Mouse (Mus musculus) cerebellum, postnatal 4 days (tissue): Measurements from ENCODE around the gene Dnajb14.
A peak's percentile ranks its signal among the peaks of the same experiment; 100 is the strongest.
"Not testable (repeated sequence)": the region's sequence is repeated elsewhere in the genome, so short reads cannot be mapped to it uniquely, and the experiment has no call there.

Experiments used
- DNase-seq, 2 experiments: peaks; one replicate each; pipeline ENCODE4 v3.0.0; 2022; ENCODE audit warnings: low spot score in 2 of 2, mixed read lengths in 1 of 2

Gene Dnajb14

GRCm38 (mm10) chr3:137867437-137868093 is at the start of gene Dnajb14:
Dnajb14 (plus strand) TSS chr3:137867675.
- peak; percentile 29 to 53 for DNase-seq

GRCm38 (mm10) chr3:137818713-137819112 is 48.8 kb upstream of the Dnajb14 start:
- no peak for DNase-seq

GRCm38 (mm10) chr3:137820688-137821467 is 46.6 kb upstream of the Dnajb14 start:
- no peak for DNase-seq

- no peak for DNase-seq
These were observed 44.2 kb upstream of the Dnajb14 start for GRCm38 (mm10) chr3:137823317-137823716.

- no peak for DNase-seq
These were observed 39.8 kb upstream of the Dnajb14 start for GRCm38 (mm10) chr3:137827678-137828077.

- DNase-seq = no peak
These were observed 36.3 kb upstream of the Dnajb14 start for GRCm38 (mm10) chr3:137831156-137831555.

GRCm38 (mm10) chr3:137833128-137833527 is 34.3 kb upstream of the Dnajb14 start:
- no peak for DNase-seq

- DNase-seq = no peak
These were observed 33.8 kb upstream of the Dnajb14 start for GRCm38 (mm10) chr3:137833698-137834097.

- no peak for DNase-seq
These were observed 30.9 kb upstream of the Dnajb14 start for GRCm38 (mm10) chr3:137836543-137836942.

- no peak for DNase-seq
These were observed 29.3 kb upstream of the Dnajb14 start for GRCm38 (mm10) chr3:137838160-137838559.

GRCm38 (mm10) chr3:137842944-137843343 is 24.5 kb upstream of the Dnajb14 start:
- no peak for DNase-seq

- DNase-seq = no peak
These were observed 23.2 kb upstream of the Dnajb14 start for GRCm38 (mm10) chr3:137844263-137844662.

- DNase-seq = no peak
These were observed 20.9 kb upstream of the Dnajb14 start for GRCm38 (mm10) chr3:137846552-137846951.

- DNase-seq = no peak
These were observed 19.1 kb upstream of the Dnajb14 start for GRCm38 (mm10) chr3:137848354-137848753.

- DNase-seq = no peak
These were observed 17.8 kb upstream of the Dnajb14 start for GRCm38 (mm10) chr3:137849697-137850096.

- DNase-seq = no peak
These were observed 16.3 kb upstream of the Dnajb14 start for GRCm38 (mm10) chr3:137851196-137851595.

- not testable (repeated sequence) for DNase-seq
These were observed 14.5 kb upstream of the Dnajb14 start for GRCm38 (mm10) chr3:137853011-137853410.

GRCm38 (mm10) chr3:137855328-137855727 is 12.1 kb upstream of the Dnajb14 start:
- DNase-seq = no peak

GRCm38 (mm10) chr3:137856061-137856460 is 11.4 kb upstream of the Dnajb14 start:
- no peak for DNase-seq

GRCm38 (mm10) chr3:137860394-137861170 is 6.9 kb upstream of the Dnajb14 start:
- DNase-seq = no peak

- DNase-seq = no peak
These were observed 6.0 kb upstream of the Dnajb14 start for GRCm38 (mm10) chr3:137861436-137861835.

- DNase-seq = no peak
These were observed 4.9 kb upstream of the Dnajb14 start for GRCm38 (mm10) chr3:137862600-137862999.
